Mouse (Mus musculus): ENCODE data around the gene Ptprd. TPM values are rescaled to one million over a fixed set of nuclear protein-coding genes. Genes with fewer than 3 reads are reported as not detected.
"Not testable (repeated sequence)": the region's sequence is repeated elsewhere in the genome, so short reads cannot be mapped to it uniquely, and the experiment has no call there.

Ptprd gene
- total RNA-seq, 2 experiments from 2014 or later = 107 to 116 TPM

DNA sequence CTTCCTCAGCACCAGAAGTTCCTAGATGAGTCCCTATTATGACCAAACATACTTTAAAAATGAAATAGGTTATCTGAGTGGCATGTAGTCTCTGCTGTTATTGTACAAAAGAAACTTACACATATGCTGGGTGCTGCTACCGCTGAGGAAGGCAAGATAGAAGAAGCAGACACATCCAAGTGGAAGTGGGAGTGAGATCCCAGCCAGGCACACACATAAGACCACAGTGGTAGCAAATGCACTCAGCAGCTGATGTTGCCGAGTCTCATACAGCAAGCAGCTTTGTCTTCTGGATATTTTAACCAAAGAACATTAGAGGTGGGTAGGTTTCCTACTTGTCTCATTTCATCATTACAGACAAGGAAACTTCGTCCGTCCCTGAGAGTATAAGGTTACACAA, 1759.5 kb downstream of the Ptprd start:
- DNase-seq (ENCODE audit: low spot score in 2 of 2) = no peak

DNA sequence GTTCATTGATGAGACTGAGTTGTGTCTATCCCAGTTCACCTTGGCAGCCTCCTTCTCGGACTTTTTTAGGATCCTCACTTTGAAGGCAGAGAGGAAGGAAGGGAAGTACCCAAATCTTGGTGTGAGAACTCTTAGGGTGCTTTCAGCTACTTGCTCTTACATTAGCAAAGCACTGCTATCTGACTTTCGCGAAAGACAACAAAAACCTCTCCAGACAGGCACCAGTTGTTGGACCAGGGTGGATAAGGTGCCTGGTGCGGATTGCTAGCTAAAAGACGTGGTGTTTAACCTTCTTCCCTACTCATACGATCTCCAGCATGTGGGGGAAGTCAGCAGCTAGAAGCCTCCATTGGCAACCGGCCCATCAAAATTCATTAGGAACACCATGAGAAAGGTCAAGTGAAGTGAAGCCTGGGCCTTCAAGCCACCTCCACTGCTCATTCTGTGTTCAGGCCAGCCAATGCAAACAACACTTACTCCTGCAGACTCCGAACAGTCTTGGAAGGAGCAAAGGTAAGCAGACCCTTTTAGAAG, 1760.7 kb downstream of the Ptprd start:
- no peak for DNase-seq (ENCODE audit: low spot score in 2 of 2)

GRCm38 (mm10) chr4:76450351-76451018, 1761.3 kb downstream of the Ptprd start:
- DNase-seq (ENCODE audit: low spot score in 2 of 2) = peak; percentile 15 to 25

GRCm38 (mm10) chr4:76449466-76450350, 1762.1 kb downstream of the Ptprd start:
- DNase-seq (ENCODE audit: low spot score in 2 of 2) = peak; percentile 41 to 46

DNA sequence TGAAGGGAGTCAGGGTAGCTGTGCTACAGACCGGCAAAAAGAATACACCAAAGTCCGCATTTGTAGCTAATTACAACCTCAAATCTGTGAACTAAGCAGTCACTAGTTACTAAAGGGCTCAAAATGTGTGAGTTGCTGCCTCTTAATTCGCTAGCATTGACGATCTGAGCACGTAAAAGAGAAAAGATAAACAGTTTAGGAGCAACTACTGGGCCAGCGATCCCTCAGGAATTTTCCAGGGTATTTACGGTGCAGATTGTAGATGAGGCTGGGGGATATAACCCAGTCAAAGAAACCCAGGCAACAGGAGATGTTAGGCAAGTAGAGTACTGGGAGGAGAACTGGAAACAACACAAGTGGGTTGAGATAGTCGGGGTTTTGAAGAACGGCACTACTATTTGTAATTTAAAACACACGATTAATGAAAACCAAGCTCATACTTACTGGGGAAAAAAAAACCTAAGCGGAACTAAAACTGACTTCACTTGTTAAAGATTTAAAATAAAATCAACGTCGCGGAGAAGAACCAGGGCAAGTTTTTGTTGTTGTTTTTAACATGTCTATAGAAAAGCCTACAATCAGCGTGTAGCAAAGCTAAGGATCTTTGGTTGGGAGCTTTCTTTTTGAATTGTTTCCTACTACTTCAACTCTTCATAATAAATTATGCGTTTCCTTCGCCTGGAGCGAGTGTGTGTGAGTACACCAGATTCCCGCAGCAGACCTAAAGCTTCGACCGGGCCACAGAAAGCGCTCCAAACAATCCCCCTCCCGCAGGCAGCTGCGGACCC, 1762.9 kb downstream of the Ptprd start:
- DNase-seq (ENCODE audit: low spot score in 2 of 2) = no peak

DNA sequence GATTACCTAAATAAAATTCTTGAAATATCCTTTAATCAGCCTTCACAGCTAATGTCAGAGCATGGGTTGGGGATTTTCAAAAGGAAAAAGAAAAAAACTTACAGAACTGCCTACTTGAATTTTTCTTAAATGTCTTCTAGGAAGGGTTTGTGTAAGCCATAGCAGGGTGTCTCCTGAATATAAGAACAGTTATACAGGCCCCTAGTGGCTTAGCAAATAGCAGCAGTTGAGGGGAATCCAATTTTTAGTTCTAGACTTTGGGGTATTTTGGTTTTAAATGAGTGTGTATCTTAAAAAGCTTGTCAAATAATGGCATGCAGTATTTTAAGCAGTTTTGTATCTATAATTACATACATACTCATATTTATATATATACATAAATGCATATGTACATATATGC, 1764.4 kb downstream of the Ptprd start:
- DNase-seq (ENCODE audit: low spot score in 2 of 2) = no peak

DNA sequence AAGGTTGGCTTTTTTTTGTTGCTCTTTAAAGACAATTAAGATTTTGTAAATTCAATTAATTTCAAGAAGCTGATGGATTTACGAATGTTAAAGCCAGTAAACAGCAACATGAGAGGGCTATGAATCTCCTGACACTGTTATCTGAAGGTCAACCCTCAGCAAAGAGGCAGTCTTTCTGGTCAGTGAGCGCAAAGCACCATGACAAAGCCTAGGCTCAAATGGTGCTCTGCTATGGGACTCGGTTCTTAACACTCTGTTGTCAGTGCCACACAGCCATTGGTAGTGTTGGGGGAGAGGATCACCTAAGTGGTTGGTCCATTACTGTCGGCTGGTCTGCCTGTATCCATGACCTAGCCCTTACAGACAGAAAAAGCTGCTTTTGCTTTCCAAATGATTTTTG, 1767.0 kb downstream of the Ptprd start:
- DNase-seq (ENCODE audit: low spot score in 2 of 2) = no peak

DNA sequence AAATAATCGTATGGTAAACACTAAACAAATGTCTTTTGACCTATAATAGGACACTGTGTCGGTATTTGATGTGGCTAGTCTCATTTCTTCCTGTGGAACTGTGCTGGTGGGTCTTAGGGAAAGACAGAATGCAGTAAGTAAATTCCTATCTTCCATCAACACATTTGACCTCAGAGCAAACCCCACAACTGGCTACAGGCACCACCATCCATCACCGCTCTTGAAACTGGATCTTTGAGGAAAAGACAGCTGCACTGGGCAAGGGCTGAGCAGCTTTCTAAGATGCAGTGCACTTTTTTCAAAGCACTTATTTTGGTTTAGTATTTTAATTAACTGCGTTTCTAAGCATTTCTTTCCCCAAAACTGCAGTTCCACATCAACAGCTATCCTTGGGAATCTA, 1768.2 kb downstream of the Ptprd start:
- DNase-seq (ENCODE audit: low spot score in 2 of 2) = no peak

- no peak for DNase-seq (ENCODE audit: low spot score in 2 of 2)
Observed at GRCm38 (mm10) chr4:76440791-76441364, 1770.9 kb downstream of the Ptprd start.

GRCm38 (mm10) chr4:76438496-76439079, 1773.2 kb downstream of the Ptprd start:
- DNase-seq (ENCODE audit: low spot score in 2 of 2) = no peak

- no peak for DNase-seq (ENCODE audit: low spot score in 2 of 2)
Observed at GRCm38 (mm10) chr4:76438068-76438467, 1773.7 kb downstream of the Ptprd start.

- no peak for DNase-seq (ENCODE audit: low spot score in 2 of 2)
Observed at GRCm38 (mm10) chr4:76435920-76436319, 1775.8 kb downstream of the Ptprd start.

GRCm38 (mm10) chr4:76429769-76430168, 1782.0 kb downstream of the Ptprd start:
- DNase-seq (ENCODE audit: low spot score in 2 of 2) = no peak

DNA sequence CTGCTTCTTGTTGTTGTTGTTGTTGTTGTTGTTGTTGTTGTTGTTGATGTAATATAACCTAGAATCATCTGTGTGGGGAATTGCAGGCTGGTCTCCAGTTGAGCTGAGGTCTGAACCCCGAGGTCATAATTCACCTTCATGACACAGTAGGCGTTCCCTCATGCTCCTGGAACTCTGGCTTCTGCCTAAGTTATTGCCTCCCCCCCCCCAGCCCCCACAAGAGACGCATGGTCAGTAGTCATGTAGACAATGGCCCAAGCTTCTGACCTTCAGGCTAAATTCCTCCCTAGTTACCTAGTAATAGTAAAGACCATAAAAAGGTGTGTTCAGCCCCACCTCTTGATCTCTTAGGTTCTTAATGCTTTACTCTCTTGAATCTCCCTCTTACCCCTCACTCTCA, 1784.7 kb downstream of the Ptprd start:
- not testable (repeated sequence) for DNase-seq (ENCODE audit: low spot score in 2 of 2)

DNA sequence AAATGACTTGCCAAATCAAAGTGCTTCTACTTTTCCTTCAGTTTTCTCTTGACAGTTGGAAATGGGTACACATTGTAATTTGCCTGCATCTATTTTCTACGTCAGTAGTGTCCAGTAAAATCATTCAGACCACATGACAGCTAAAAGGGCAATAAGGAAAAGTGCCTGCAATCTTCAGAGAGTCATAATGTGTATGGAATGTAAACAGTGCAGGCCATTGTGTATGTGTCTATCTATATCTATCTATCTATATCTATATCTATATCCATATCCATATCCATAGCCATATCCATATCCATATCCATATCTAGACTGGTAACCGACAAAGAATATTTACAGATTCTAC, 1786.6 kb downstream of the Ptprd start:
- DNase-seq (ENCODE audit: low spot score in 2 of 2) = no peak

DNA sequence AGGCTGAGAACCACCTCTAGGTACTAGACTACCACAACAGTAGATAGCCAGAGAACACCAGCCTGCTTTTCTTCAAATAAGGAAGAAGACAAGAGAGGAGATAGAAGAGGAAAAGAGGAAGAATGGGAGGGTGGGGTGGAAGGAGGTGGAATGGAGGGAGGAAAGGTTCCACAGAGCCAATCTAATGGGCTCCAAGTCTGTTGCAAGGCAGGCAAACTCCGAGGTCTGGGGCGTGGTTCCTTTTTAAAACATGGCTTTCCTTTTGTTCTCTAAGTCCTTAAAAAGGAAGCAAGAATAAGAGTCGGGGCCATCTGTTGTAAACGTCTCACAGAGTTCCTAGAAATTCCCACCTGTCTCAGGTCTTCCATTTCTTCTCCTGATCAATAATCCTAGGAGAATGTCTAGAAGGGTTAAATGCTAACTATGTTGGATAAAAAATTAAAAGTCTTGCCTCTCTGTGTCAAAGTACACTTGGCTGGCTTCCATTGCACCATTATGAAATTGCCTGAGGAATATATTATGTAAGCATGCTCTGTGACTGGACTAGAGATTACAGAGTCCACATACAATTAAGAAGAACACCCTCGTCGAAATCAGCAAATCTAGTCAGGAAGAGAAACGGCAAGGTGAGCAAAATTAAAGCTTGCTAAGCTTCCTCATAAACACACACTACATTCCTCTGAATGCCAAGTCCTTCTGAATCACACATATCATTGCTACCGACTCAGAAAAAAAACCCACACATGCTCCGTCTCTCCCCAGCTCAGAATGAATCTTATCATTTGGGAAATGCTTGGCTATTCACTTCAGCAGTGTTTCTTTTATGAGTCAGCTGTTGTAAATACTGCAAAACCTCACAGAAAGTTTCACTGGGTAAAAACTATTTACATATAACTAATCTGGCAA, 1787.2 kb downstream of the Ptprd start:
- DNase-seq (ENCODE audit: low spot score in 2 of 2) = no peak

DNA sequence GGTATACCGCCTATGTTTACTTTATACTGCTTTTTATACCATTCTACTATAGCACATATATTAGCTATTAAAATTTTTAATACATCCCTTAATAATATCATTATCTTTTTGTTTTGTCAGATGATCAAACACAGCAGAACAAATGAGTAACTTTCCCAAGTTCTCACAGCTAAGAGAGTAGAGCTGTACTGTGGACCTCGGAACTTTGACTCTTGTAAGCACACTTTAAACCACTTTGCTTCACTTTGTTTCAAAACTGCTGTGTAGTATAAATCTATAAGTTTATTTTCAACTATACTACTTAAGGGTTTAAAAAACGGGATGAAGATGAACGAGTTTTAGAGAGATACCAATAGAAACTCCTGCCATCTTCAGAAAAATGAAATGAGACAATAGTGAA, 1789.6 kb downstream of the Ptprd start:
- DNase-seq (ENCODE audit: low spot score in 2 of 2) = no peak

DNA sequence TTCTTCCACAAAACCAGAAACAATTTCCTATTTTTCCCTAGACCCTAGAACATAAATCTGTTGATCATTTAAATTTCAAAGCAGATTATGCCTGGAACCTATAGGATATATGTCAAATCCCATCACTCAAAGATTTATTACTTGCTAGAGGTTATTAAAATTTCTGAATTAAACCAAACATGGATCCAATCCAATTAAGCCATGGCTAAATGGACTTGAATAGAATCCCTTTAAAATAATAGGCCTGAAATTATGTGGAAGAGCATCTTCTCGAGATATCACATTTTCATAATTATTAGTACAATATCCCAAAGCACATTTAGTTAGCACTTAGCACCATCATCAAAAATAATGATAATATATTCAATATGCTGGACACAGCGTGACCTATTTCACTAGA, 1792.1 kb downstream of the Ptprd start:
- no peak for DNase-seq (ENCODE audit: low spot score in 2 of 2)

- DNase-seq (ENCODE audit: low spot score in 2 of 2) = no peak
Observed at GRCm38 (mm10) chr4:76417676-76418075, 1794.1 kb downstream of the Ptprd start.

- no peak for DNase-seq (ENCODE audit: low spot score in 2 of 2)
Observed at GRCm38 (mm10) chr4:76415624-76416023, 1796.1 kb downstream of the Ptprd start.
